Mouse (Mus musculus): ENCODE results near the gene AI837181.
A peak's percentile ranks its signal among the peaks of the same experiment; 100 is the strongest.

AI837181 gene

GRCm38 (mm10) chr19:5474281-5475068 is 49.5 kb downstream of the AI837181 start:
- DNase-seq = peak; percentile 63

GRCm38 (mm10) chr19:5475069-5475714 is 50.2 kb downstream of the AI837181 start:
- peak; percentile 30 for DNase-seq
